Mouse (Mus musculus): ENCODE data around the gene Samt3. TPM values are rescaled to one million over a fixed set of nuclear protein-coding genes. Genes with fewer than 3 reads are reported as not detected.

The Samt3 gene
- total RNA-seq (2021) = not detected
- long read RNA-seq, experiment 1 = 0 reads
- long read RNA-seq, experiment 2 = 0 reads

DNA sequence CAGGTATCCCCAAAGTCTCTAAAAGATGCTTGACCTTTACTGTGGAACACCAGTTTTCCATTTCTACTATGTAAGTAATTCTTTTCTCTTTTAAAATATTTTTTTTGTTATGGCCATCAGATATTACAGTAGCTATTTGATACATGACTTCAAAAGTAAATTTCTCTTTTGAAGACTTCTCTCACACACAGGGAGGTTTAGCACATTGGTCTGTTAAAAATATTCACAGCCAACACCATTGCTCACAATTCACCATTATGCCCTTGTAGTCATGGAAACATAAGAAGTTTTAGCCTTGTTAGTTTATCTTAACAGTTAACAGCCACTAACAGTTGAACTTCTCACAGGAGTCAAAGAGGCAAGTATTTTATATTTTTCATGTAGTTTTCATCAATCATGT, at the start of gene Samt3:
Samt3 (plus strand) TSS at position 301 of the 400 bp plus-strand sequence.
- intact Hi-C loops (cut with DNase I) = no loop called here
- DNase-seq = no peak

DNA sequence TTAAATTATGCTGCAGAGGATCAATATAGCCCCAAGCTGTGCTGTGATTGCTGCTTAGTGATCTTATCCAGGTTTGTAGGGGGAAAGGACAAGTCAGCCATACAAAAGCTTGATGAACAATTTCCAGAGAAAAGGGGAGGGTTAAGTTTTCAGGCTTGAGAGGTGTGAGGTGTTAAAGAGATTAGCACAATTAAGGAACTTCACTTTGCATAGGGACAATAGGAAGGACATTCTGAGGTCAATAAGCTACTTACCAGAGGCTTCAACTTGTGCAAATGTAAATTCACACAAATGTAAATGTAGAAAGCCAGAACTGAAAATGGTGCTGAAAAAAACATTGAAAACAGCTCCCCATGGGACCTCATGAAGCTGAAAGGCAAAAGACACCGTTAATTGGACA, 27.4 kb upstream of the Samt3 start:
- intact Hi-C loops (cut with DNase I) = no loop called here
- DNase-seq = no peak

DNA sequence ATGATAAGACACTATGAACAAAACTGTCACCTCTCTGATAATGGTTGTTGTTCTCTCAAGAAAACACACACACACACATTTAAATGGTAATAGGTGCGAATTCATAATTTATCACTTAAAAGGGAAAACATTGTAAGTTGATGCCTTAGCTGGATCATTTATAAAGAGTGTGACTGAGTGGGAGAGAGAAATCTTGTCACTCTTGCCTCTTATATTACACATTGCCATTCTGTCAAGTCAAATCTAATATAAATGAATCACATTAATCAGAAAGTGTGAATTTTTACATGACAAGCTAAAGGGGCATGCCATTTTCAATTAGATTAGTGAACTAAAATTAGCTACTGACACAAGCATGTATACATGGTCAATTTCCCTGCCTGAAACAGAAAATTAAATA, 44.7 kb downstream of the Samt3 start:
- no peak for DNase-seq
- intact Hi-C loops (cut with DNase I) = no loop called here

Other genes starting within 250 kb of the Samt3 start
- gene 5430427O19Rik, start 173.8 kb upstream of the Samt3 start, total RNA-seq (2021) = under 1 TPM; 0.05 to 0.10 TPM
- not detected for gene Nr0b1, start 147.6 kb downstream of the Samt3 start, total RNA-seq (2021)

All from heart, postnatal 14 days (tissue).